Mouse (Mus musculus) MEL (cell line): Measurements from ENCODE around the gene Creld2. TPM values are rescaled to one million over a fixed set of nuclear protein-coding genes. Genes with fewer than 3 reads are reported as not detected.

Experiments
- BHLHE40 ChIP-seq: IDR thresholded peaks from 2 replicates; pipeline ENCODE4 v1.6.1; 2012; ENCODE audit warnings: low read depth, mild to moderate bottlenecking, inconsistent platforms, low read length, improper control_type of control experiment, borderline replicate concordance
- CTCF ChIP-seq, 3 experiments: IDR thresholded peaks in 2 of 3; conservative IDR thresholded peaks in 1 of 3; 2 replicates each; pipeline ENCODE4 v1.5.1; 2011 to 2012; ENCODE audit warnings: low read length in 3 of 3, low read depth in 2 of 3, mild to moderate bottlenecking in 2 of 3, improper control_type of control experiment in 1 of 3, inconsistent platforms in 1 of 3, mixed read lengths in 1 of 3, moderate library complexity in 1 of 3; ENCODE audit not compliant: control insufficient read depth in 1 of 3, insufficient read depth in 1 of 3, poor library complexity in 1 of 3, severe bottlenecking in 1 of 3
- E2F4 ChIP-seq: IDR thresholded peaks from 2 replicates; pipeline ENCODE4 v1.6.1; 2011; ENCODE audit warnings: low read depth, low read length, improper control_type of control experiment, borderline replicate concordance
- ELF1 ChIP-seq: IDR thresholded peaks from 2 replicates; pipeline ENCODE4 v1.6.1; 2014; ENCODE audit warnings: low read depth, mild to moderate bottlenecking, inconsistent platforms, low read length, improper control_type of control experiment, moderate library complexity
- EP300 ChIP-seq, 2 experiments: IDR thresholded peaks; 2 replicates each; pipeline ENCODE4 v1.6.1; 2011; ENCODE audit warnings: improper control_type of control experiment in 2 of 2, low read length in 2 of 2, low read depth in 1 of 2, mild to moderate bottlenecking in 1 of 2
- GABPA ChIP-seq: IDR thresholded peaks from 2 replicates; pipeline ENCODE4 v1.6.1; 2012; ENCODE audit warnings: low read depth, mild to moderate bottlenecking, inconsistent platforms, low read length, improper control_type of control experiment, moderate library complexity
- GATA1 ChIP-seq: IDR thresholded peaks from 2 replicates; pipeline ENCODE4 v1.6.1; 2011; ENCODE audit warnings: low read depth, low read length, improper control_type of control experiment
- HCFC1 ChIP-seq: IDR thresholded peaks from 2 replicates; pipeline ENCODE4 v1.6.1; 2012; ENCODE audit warnings: low read depth, mild to moderate bottlenecking, inconsistent platforms, low read length, improper control_type of control experiment, moderate library complexity
- KAT2A ChIP-seq: conservative IDR thresholded peaks from 2 replicates; pipeline ENCODE4 v1.6.1; 2012; ENCODE audit warnings: low read depth, low read length, improper control_type of control experiment, inconsistent platforms
- MAFK ChIP-seq: IDR thresholded peaks from 2 replicates; pipeline ENCODE4 v1.6.1; 2011; ENCODE audit warnings: low read depth, mild to moderate bottlenecking, low read length, improper control_type of control experiment, borderline replicate concordance
- MAX ChIP-seq: IDR thresholded peaks from 2 replicates; pipeline ENCODE4 v1.6.1; 2011; ENCODE audit warnings: low read length, improper control_type of control experiment
- MXI1 ChIP-seq: IDR thresholded peaks from 2 replicates; pipeline ENCODE4 v1.6.1; 2011; ENCODE audit warnings: mild to moderate bottlenecking, low read depth, low read length, improper control_type of control experiment
- MYB ChIP-seq: IDR thresholded peaks from 2 replicates; pipeline ENCODE4 v1.6.1; 2011; ENCODE audit warnings: mild to moderate bottlenecking, low read depth, low read length, improper control_type of control experiment
- NELFE ChIP-seq: IDR thresholded peaks from 2 replicates; pipeline ENCODE4 v1.6.1; 2011; ENCODE audit warnings: low read depth, low read length, improper control_type of control experiment
- NRF1 ChIP-seq: IDR thresholded peaks from 2 replicates; pipeline ENCODE4 v1.6.1; 2014; ENCODE audit warnings: low read depth, mild to moderate bottlenecking, inconsistent platforms, low read length, improper control_type of control experiment, moderate library complexity; ENCODE audit not compliant: poor library complexity, insufficient read depth, severe bottlenecking
- POLR2AphosphoS2 ChIP-seq: IDR thresholded peaks from 2 replicates; pipeline ENCODE4 v1.6.1; 2011; ENCODE audit warnings: low read length, improper control_type of control experiment
- RAD21 ChIP-seq: IDR thresholded peaks from 2 replicates; pipeline ENCODE4 v1.6.1; 2011; ENCODE audit warnings: mild to moderate bottlenecking, low read depth, low read length, improper control_type of control experiment
- SIN3A ChIP-seq: IDR thresholded peaks from 2 replicates; pipeline ENCODE4 v1.6.1; 2012; ENCODE audit warnings: low read length, improper control_type of control experiment, inconsistent platforms
- SMC3 ChIP-seq: IDR thresholded peaks from 2 replicates; pipeline ENCODE4 v1.6.1; 2011; ENCODE audit warnings: low read depth, low read length, improper control_type of control experiment
- TCF12 ChIP-seq: IDR thresholded peaks from 2 replicates; pipeline ENCODE4 v1.6.1; 2014; ENCODE audit warnings: low read depth, mild to moderate bottlenecking, inconsistent platforms, low read length, improper control_type of control experiment, moderate library complexity
- ZC3H11A ChIP-seq: IDR thresholded peaks from 2 replicates; pipeline ENCODE4 v1.6.1; 2012; ENCODE audit warnings: low read depth, mild to moderate bottlenecking, inconsistent platforms, low read length, improper control_type of control experiment
- ZKSCAN1 ChIP-seq: IDR thresholded peaks from 2 replicates; pipeline ENCODE4 v1.6.1; 2012; ENCODE audit warnings: low read depth, mild to moderate bottlenecking, inconsistent platforms, low read length, improper control_type of control experiment, moderate library complexity
- polyA plus RNA-seq, 2 experiments: library from polyadenylated mRNA; stranded (reverse) in 1 of 2; unstranded in 1 of 2; fragments of >175 nt in 1 of 2; fragments of >200 nt in 1 of 2; gene quantifications; 2 replicates each; pipeline versions ENCODE4 v1.2.1 to v1.2.4; 2012; ENCODE audit warnings: low replicate concordance in 2 of 2, low read depth in 1 of 2; ENCODE audit not compliant: insufficient read length in 2 of 2, insufficient read depth in 1 of 2, missing spikeins in 1 of 2
- total RNA-seq: library from RNA; depleted of rRNA; stranded (reverse); fragments of 300-350 nt; gene quantifications from 2 replicates; pipeline ENCODE4 v1.2.3, GENCODE M21; 2012

Creld2 gene
- total and polyA plus RNA-seq, 3 experiments, result 118 to 188 TPM; not detected in 1

- TF ChIP-seq MXI1, result peak; percentile 96
- peak; percentile 99 for TF ChIP-seq MAX
- TF ChIP-seq EP300 (IDR thresholded peaks at IDR 0.05; ENCODE audit: low read depth in 1 of 2, low read length in 2 of 2), result no peak
- TF ChIP-seq NRF1, result peak; percentile 93
- no peak for TF ChIP-seq GATA1
- peak; percentile 54; the same call in 1 of the 2 replicates for TF ChIP-seq BHLHE40
- TF ChIP-seq KAT2A, result peak; percentile 75
- TF ChIP-seq SIN3A, result peak; percentile 84
- TF ChIP-seq MAFK, result no peak
- TF ChIP-seq E2F4, result peak; percentile 69; the same call in 1 of the 2 replicates
- peak; percentile 66 for TF ChIP-seq TCF12
- TF ChIP-seq NELFE, result peak; percentile 73
- no peak for TF ChIP-seq CTCF (IDR thresholded peaks at IDR 0.05 in 2 of 3, conservative IDR thresholded peaks at IDR 0.05 in 1 of 3; ENCODE audit: control insufficient read depth in 1 of 3, insufficient read depth in 1 of 3, low read depth in 2 of 3, low read length in 3 of 3, poor library complexity in 1 of 3, severe bottlenecking in 1 of 3)
- TF ChIP-seq SMC3, result no peak
- no peak for TF ChIP-seq RAD21
- peak; percentile 66; the same call in 1 of the 2 replicates for TF ChIP-seq POLR2AphosphoS2
- TF ChIP-seq ELF1, result peak; percentile 63
- no peak for TF ChIP-seq GABPA
- no peak for TF ChIP-seq ZC3H11A
- peak; percentile 61 for TF ChIP-seq HCFC1
- peak; percentile 41; the same call in 1 of the 2 replicates for TF ChIP-seq ZKSCAN1
- TF ChIP-seq MYB, result no peak
These were observed 42.6 kb downstream of the Creld2 start, which contains the start of gene Pim3 (continued) for GRCm38 (mm10) chr15:88861772-88862622.
